Mouse (Mus musculus): ENCODE data around the gene Adamts17.

- TF ChIP-seq GATA1 (IDR thresholded peaks at IDR 0.05; ENCODE audit: borderline replicate concordance, low read length) (no peak), FLI1 (IDR thresholded peaks at IDR 0.05; ENCODE audit: low read length) (no peak)
Observed at GRCm38 (mm10) chr7:66981591-66981990, 142.1 kb downstream of the Adamts17 start.

Data from megakaryocyte, embryonic 14.5 days (primary cell).